Mouse (Mus musculus): ENCODE results near the gene Epb41.

DNA sequence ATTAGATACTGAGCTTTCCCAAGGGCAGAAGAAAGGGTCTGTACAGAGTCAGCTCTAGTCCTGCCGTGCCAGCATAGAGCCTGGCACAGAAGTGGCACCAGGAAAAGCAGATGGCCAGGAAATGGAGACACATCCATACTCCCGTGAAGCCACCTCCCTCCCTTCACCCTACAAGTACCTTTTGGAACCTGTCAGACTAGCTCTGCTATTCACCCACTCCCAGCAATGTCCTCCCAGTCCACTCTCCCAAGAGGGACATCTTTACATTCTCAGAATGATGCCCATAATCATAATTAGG is 7.2 kb downstream of the Epb41 start:
- TF ChIP-seq CTCF (IDR thresholded peaks at IDR 0.05) (no peak), EP300 (IDR thresholded peaks at IDR 0.05; ENCODE audit: insufficient read depth, low read depth, low read length) (no peak)

Data from heart, adult 2 months (tissue).